Mouse (Mus musculus) ES-E14 (cell line): ENCODE measurements around the gene Itsn2.

ENCODE experiments used
- CHD2 ChIP-seq: IDR thresholded peaks from 2 replicates; pipeline ENCODE4 v1.6.1; 2014; ENCODE audit warnings: mild to moderate bottlenecking, low read depth, low read length, inconsistent platforms
- HCFC1 ChIP-seq: IDR thresholded peaks from 2 replicates; pipeline ENCODE4 v1.6.1; 2012; ENCODE audit warnings: low read length, inconsistent platforms, borderline replicate concordance; ENCODE audit not compliant: insufficient read depth
- ZNF384 ChIP-seq: IDR thresholded peaks from 2 replicates; pipeline ENCODE4 v1.6.1; 2012; ENCODE audit warnings: low read depth, low read length, inconsistent platforms

DNA sequence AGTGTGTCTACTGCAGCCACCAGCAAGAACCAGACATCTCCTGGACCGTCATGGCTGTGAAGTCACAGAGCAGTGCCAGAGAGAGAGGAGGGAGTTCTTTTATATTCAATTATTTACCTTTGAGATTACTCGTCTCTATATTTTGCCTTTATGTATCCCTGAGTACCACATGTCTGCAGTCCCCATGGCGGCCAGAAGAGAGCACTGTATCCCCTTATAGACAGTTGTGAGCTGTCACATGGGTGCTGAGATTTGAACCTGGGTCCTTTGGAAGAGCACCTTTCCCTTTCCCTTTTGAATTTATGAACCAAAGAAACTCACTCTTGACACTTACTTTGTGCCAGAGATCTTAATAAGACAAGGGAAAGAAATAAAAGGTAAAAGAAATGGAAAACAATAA lies 136.7 kb downstream of the Itsn2 start:
- no peak for TF ChIP-seq ZNF384
- no peak for TF ChIP-seq CHD2
- no peak for TF ChIP-seq HCFC1
